Mouse (Mus musculus) limb, embryonic 12.5 days (tissue): ENCODE data around the gene Olfr1424. TPM values are rescaled to one million over a fixed set of nuclear protein-coding genes. Genes with fewer than 3 reads are reported as not detected.

Experiments used
- ATAC-seq: fragments of 200-750 bp; cut with Nextera tagmentation; 2 replicates; pipeline ENCODE4 v1.8.0; 2017; ENCODE audit warnings: low read depth, moderate TSS enrichment; ENCODE audit not compliant: insufficient number of reproducible peaks, insufficient read depth, low FRiP score, low TSS enrichment
- H3K27ac ChIP-seq: fragments of 300-500 bp; sonication (generic); 2 replicates; pipeline ENCODE4 v1.5.1; 2016; ENCODE audit warnings: mild to moderate bottlenecking, moderate library complexity
- H3K27me3 ChIP-seq: fragments of 300-500 bp; sonication (generic); 2 replicates; pipeline ENCODE4 v1.6.1; 2016; ENCODE audit warnings: mild to moderate bottlenecking, moderate library complexity
- H3K36me3 ChIP-seq: fragments of 300-500 bp; sonication (generic); 2 replicates; pipeline ENCODE4 v1.6.1; 2016; ENCODE audit warnings: mild to moderate bottlenecking, moderate library complexity
- H3K4me1 ChIP-seq: fragments of 300-500 bp; sonication (generic); replicated peaks from 2 replicates; pipeline ENCODE4 v1.6.1; 2016
- H3K4me2 ChIP-seq: fragments of 300-500 bp; sonication (generic); 2 replicates; pipeline ENCODE4 v1.6.1; 2016; ENCODE audit warnings: mild to moderate bottlenecking, moderate library complexity
- H3K4me3 ChIP-seq: fragments of 300-500 bp; sonication (generic); replicated peaks from 2 replicates; pipeline ENCODE4 v1.5.1; 2016; ENCODE audit warnings: mild to moderate bottlenecking
- H3K9ac ChIP-seq: fragments of 300-500 bp; sonication (generic); replicated peaks from 2 replicates; pipeline ENCODE4 v1.6.1; 2016; ENCODE audit warnings: mild to moderate bottlenecking, moderate library complexity
- H3K9me3 ChIP-seq: fragments of 300-500 bp; sonication (generic); 2 replicates; pipeline ENCODE4 v1.6.1; 2016; ENCODE audit warnings: mild to moderate bottlenecking, moderate library complexity
- WGBS: fragments of 180-500 bp; shearing (Covaris S2); methylation state at CpG from one replicate; pipeline ENCODE4 v1.1.7; 2016; 5-methylcytosine and 5-hydroxymethylcytosine counted together
- polyA plus RNA-seq: library from polyadenylated mRNA; unstranded; fragments of >200 nt; fragmentation: Nextera tagmentation; extraction: Ambion mirVana; gene quantifications from 2 replicates; pipeline ENCODE4 v1.2.1, GENCODE M21; 2016

Olfr1424 gene
- polyA plus RNA-seq, 1 experiment from 2014 or later: not detected

DNA sequence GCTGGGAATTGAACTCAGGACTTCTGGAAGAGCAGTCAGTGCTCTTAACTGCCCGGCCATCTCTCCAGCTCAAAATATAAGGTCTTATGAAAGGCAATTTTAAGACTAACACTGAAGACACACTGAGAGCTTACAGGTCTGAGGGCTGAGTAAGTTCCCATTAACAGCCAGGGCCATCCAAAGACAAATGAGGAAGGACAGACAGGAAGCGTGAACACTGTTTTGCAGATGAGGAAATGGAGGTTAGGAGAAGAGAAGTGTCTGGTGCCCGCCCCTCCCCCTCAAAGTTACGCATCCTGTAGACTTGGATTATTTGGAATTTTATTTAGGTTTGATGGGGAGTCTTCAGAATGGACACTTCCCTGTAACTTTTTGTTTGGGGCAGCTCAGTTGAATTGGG is 38.3 kb downstream of the Olfr1424 start:
- ATAC-seq: no peak
- Histone ChIP-seq H3K4me2 (no peak overlapping the region), H3K36me3 (no peaks in the 10 kb centered on the region), H3K9me3 (no peaks in the 10 kb centered on the region), H3K27me3 (no peaks in the 10 kb centered on the region), H3K27ac (no peak overlapping the region), H3K9ac (no peak overlapping the region), H3K4me1 (no peaks in the 10 kb centered on the region), H3K4me3 (no peak overlapping the region)
- WGBS: 85% methylated on average over 4 of the region's 4 CpGs

GRCm38 (mm10) chr19:12016192-12016591 is 46.3 kb downstream of the Olfr1424 start:
- no peak overlapping the region for H3K4me2 ChIP-seq
- WGBS: 92% methylated on average over 4 of the region's 4 CpGs
- H3K27me3 ChIP-seq: 0 out of 2 replicates have a peak, but pooled peaks cover 3% of the 10 kb centered on the region
- no peak overlapping the region for H3K27ac ChIP-seq
- ATAC-seq: no peak
- no peaks in the 10 kb centered on the region for H3K9me3 ChIP-seq
- no peak overlapping the region for H3K9ac ChIP-seq
- H3K4me3 ChIP-seq: no peak overlapping the region
- H3K4me1 ChIP-seq: no peaks in the 10 kb centered on the region
- no peaks in the 10 kb centered on the region for H3K36me3 ChIP-seq

DNA sequence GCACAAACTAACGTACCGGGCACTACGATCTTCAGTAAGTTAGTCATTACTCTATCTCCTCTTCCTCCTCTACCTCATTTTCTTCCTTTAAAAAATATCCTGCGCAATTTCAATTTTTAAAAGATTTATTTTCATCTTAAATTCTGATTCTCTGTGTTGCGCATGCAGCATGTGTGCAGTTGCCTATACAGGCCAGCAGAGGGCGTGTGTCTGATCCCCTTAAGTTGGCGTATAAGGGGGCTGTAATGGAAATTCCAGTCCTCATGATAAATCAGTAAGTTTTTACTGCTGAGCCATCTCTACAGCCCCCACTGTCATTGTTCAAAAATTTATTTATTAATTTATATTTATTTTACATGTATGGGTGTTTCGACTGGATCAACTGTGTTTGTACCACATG is 46.8 kb downstream of the Olfr1424 start:
- H3K27ac ChIP-seq: no peak overlapping the region
- H3K4me1 ChIP-seq: no peaks in the 10 kb centered on the region
- H3K36me3 ChIP-seq: no peaks in the 10 kb centered on the region
- 0 out of 2 replicates have a peak, but pooled peaks cover 3% of the 10 kb centered on the region for H3K27me3 ChIP-seq
- no peak overlapping the region for H3K4me2 ChIP-seq
- no peak overlapping the region for H3K9ac ChIP-seq
- ATAC-seq: no peak
- WGBS: 64% methylated on average over 8 of the region's 8 CpGs
- H3K9me3 ChIP-seq: no peaks in the 10 kb centered on the region
- H3K4me3 ChIP-seq: no peak overlapping the region

GRCm38 (mm10) chr19:12013228-12013627 is 49.3 kb downstream of the Olfr1424 start:
- H3K27me3 ChIP-seq: no peaks in the 10 kb centered on the region
- H3K36me3 ChIP-seq: no peaks in the 10 kb centered on the region
- 0% methylated on average over 9 of the region's 12 CpGs for WGBS
- H3K27ac ChIP-seq: no peak overlapping the region
- no peaks in the 10 kb centered on the region for H3K4me1 ChIP-seq
- no peaks in the 10 kb centered on the region for H3K9me3 ChIP-seq
- ATAC-seq: no peak
- H3K9ac ChIP-seq: peak overlapping the region; percentile 44; the same call in 1 of the 2 replicates
- H3K4me2 ChIP-seq: peak overlapping the region; percentile 63
- peak overlapping the region; percentile 61 for H3K4me3 ChIP-seq

DNA sequence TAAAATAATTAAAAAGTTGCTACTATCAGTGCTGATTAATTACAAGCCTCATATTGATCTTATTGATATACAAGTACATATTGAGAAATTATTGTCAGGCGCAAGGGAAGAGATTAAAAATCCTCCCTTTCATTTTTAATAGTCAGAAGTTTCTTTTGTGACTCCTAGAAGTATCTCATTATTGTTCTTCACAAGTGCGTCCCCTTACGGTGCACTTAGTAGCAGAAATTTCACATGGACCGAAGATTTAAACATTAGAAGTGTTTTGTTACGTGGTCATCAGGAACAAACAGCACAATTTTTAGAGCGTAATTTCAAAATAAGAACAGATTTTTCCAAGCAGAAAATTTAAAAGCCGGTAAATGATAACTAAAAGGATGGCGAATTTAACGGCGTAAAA is 49.9 kb downstream of the Olfr1424 start:
- Histone ChIP-seq H3K9ac (peak overlapping the region; percentile 44; the same call in 1 of the 2 replicates), H3K36me3 (no peaks in the 10 kb centered on the region), H3K27me3 (no peaks in the 10 kb centered on the region), H3K4me1 (0 out of 2 replicates have a peak, but pooled peaks cover 4% of the 10 kb centered on the region), H3K4me2 (peak overlapping the region; percentile 63), H3K9me3 (no peaks in the 10 kb centered on the region), H3K4me3 (peak overlapping the region; percentile 61), H3K27ac (no peak overlapping the region)
- WGBS: 1% methylated on average over 10 of the region's 10 CpGs
- ATAC-seq: no peak

- Histone ChIP-seq H3K9ac (0 out of 2 replicates have a peak overlapping the region, but pooled peaks have one; percentile 44), H3K4me2 (peak overlapping the region; percentile 63), H3K4me1 (0 out of 2 replicates have a peak, but pooled peaks cover 7% of the 10 kb centered on the region), H3K27me3 (no peaks in the 10 kb centered on the region), H3K27ac (peak overlapping the region; percentile 80), H3K4me3 (peak overlapping the region; percentile 61), H3K36me3 (no peaks in the 10 kb centered on the region), H3K9me3 (no peaks in the 10 kb centered on the region)
- peak; percentile 67 for ATAC-seq
- under 1% methylated on average over 49 of the region's 49 CpGs for WGBS
Observed at GRCm38 (mm10) chr19:12011560-12012556, 50.6 kb downstream of the Olfr1424 start.

DNA sequence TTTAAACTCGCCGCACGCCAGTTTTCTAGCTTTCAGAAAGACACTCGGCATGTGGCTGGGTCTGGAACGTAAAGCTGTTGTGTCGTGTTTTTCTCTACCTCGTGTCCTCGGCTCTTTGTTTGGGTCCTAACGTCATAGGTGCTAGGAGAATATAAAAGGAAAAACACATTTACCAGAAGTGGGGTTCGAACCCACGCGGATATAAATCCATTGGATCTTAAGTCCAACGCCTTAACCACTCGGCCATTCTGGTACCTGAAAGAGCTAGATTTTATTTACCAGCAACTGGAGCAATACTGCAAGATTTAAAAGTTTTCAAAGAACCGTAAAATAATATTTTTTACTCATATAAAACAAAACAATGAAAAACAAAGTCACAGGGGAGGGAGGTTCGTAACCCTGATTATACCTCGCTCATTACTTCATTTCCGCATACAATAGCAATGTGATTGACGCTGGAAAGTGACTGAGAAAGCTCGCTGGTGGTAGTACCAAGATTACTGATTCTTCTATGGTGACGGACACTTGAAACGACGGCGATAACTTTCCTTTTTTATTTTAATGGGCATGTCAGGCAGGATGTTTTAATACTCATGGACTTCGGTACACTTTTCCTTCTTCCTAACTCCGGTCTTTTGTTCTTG is 51.4 kb downstream of the Olfr1424 start:
- Histone ChIP-seq H3K4me2 (peak overlapping the region; percentile 63), H3K36me3 (no peaks in the 10 kb centered on the region), H3K9me3 (no peaks in the 10 kb centered on the region), H3K4me3 (peak overlapping the region; percentile 61), H3K27ac (peak overlapping the region; percentile 88), H3K9ac (peak overlapping the region; percentile 78), H3K27me3 (no peaks in the 10 kb centered on the region), H3K4me1 (0 out of 2 replicates have a peak, but pooled peaks cover 10% of the 10 kb centered on the region)
- peak; percentile 54 for ATAC-seq
- WGBS: under 1% methylated on average over 26 of the region's 26 CpGs

- ATAC-seq: peak; percentile 28; the same call in 1 of the 2 replicates
Observed at GRCm38 (mm10) chr19:12010281-12010771, 52.2 kb downstream of the Olfr1424 start.

GRCm38 (mm10) chr19:12009501-12010280 is 52.8 kb downstream of the Olfr1424 start:
- Histone ChIP-seq H3K4me3 (peak overlapping the region; percentile 61), H3K27ac (peak overlapping the region; percentile 88), H3K4me2 (peak overlapping the region; percentile 63), H3K36me3 (no peaks in the 10 kb centered on the region), H3K9me3 (no peaks in the 10 kb centered on the region), H3K27me3 (no peaks in the 10 kb centered on the region), H3K9ac (peak overlapping the region; percentile 78), H3K4me1 (0 out of 2 replicates have a peak, but pooled peaks cover 11% of the 10 kb centered on the region)
- no peak for ATAC-seq
- WGBS: 1% methylated on average over 24 of the region's 24 CpGs

More at GRCm38 (mm10) chr19:12010281-12010771, 52.2 kb downstream of the Olfr1424 start:
- 0% methylated on average over 24 of the region's 24 CpGs for WGBS
- Histone ChIP-seq H3K9ac (peak overlapping the region; percentile 78), H3K27me3 (no peaks in the 10 kb centered on the region), H3K4me2 (peak overlapping the region; percentile 63), H3K4me3 (peak overlapping the region; percentile 61), H3K4me1 (0 out of 2 replicates have a peak, but pooled peaks cover 10% of the 10 kb centered on the region), H3K9me3 (no peaks in the 10 kb centered on the region), H3K36me3 (no peaks in the 10 kb centered on the region), H3K27ac (peak overlapping the region; percentile 88)
